Mouse (Mus musculus) MN1 (cell line): Measurements from ENCODE around the gene Agtpbp1.

ENCODE experiments used
- DNase-seq: peaks from one replicate; pipeline ENCODE4 v3.0.0-alpha.2; 2016; ENCODE audit warnings: low spot score

The Agtpbp1 gene

GRCm38 (mm10) chr13:59423871-59424270, 161.2 kb downstream of the Agtpbp1 start:
- DNase-seq = no peak

DNA sequence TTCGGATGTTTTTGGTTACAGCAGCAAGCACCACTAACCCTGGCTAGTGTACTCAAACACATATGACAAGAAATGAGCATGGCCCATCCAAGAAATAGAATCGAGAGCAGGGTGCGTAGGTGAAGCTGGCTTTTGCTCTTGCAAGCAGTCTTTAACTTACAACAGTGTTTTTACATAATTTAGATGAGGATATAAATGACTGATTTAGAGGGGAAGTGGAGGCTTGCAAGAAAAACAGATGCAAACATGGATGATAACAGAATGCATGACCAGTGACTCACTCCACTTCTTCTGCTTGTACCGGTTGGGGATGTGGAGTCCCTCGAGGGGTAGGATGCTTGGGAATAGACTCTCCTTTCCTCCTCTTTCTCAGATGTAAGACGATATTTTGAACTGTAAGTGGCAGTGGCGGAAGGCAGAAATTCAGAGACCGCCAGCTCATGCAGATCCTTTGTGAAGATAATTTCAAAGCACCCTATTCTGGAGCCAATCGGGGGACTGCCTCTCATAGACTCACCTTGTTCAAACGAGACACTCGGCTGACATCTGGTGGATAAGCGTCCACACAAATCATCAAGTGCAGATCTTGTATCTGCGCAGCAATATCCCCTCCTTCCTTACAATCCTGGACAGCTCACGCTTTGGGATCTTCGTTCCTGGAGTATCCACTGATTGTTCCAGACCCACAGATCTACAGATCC, 168.3 kb downstream of the Agtpbp1 start:
- DNase-seq = no peak

DNA sequence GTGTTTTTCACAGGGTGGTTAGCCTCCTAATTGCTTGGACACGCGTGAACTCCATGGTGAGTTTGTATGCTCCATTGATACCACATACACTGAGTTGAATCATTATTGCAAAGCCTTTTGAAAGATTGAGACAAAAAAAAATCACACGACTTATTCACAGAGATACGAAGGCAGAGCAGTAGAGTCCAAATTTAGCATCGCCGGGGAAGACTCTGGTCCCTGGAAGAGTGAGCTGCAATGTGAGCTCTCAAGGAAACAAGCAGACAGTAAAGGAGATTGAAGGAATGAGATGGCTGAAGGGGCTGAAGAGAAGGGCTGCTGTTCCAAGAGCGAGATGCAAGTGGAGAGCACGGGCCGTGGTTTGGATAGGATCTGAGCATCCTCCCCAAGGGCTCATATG, 171.1 kb downstream of the Agtpbp1 start:
- no peak for DNase-seq

- DNase-seq = no peak
Observed at GRCm38 (mm10) chr13:59412672-59413071, 172.4 kb downstream of the Agtpbp1 start.

DNA sequence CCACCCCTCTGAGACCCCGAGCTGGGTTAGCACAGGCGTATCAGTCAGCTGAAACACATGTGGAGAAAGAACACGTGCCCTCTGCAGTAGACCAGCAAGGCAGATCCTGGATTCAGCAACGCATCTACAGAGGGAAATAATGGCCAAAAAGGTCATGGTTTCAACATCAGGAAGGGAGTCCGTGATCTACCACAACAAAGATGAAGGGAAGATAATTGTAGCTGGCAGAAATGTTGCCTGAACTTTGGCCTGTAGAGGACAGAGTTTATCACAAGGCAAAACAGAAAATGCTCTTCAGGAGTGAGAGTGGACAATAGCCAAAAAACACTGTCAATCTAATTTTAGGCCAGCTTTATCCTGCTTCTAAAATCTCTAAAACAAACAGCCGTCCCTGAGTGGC, 177.8 kb downstream of the Agtpbp1 start:
- no peak for DNase-seq

GRCm38 (mm10) chr13:59402026-59402775, 182.8 kb downstream of the Agtpbp1 start:
- no peak for DNase-seq

DNA sequence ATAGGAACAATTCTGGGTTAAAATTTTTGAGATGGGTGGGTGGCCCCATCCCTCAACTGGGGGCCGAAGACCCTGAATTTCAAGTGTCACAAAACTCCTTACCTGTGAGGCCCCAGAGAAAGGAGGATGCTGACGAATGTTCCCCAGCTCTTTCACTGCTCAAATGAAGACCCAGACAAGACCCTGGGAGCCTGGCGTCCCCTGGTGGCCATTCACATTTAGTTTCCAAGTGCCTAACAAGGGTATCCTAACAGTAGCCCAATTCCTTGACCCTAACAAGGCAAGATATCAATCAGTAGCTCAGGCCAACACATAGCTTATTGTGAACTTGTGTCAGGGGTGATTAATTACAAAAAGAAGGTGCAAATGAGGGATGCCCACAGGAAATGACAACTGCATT, 187.5 kb downstream of the Agtpbp1 start:
- DNase-seq = peak; percentile 7
